Mouse (Mus musculus) hindbrain, embryonic 15.5 days (tissue): ENCODE results near the gene Acot5. TPM values are rescaled to one million over a fixed set of nuclear protein-coding genes. Genes with fewer than 3 reads are reported as not detected.
"Not testable (repeated sequence)": the region's sequence is repeated elsewhere in the genome, so short reads cannot be mapped to it uniquely, and the experiment has no call there.

Experiments used
- ATAC-seq: fragments of 200-750 bp; cut with Nextera tagmentation; 2 replicates; pipeline ENCODE4 v1.8.0; 2017; ENCODE audit warnings: low read depth, moderate number of reproducible peaks, moderate TSS enrichment; ENCODE audit not compliant: low FRiP score
- H3K27ac ChIP-seq: fragments of 300-500 bp; sonication (generic); replicated peaks from 2 replicates; pipeline ENCODE4 v1.5.1; 2015; ENCODE audit warnings: mild to moderate bottlenecking, inconsistent platforms
- H3K27me3 ChIP-seq: fragments of 300-500 bp; sonication (generic); 2 replicates; pipeline ENCODE4 v1.6.1; 2015; ENCODE audit warnings: control low read depth, inconsistent platforms
- H3K36me3 ChIP-seq: fragments of 300-500 bp; sonication (generic); 2 replicates; pipeline ENCODE4 v1.6.1; 2015; ENCODE audit warnings: control low read depth, inconsistent platforms
- H3K4me1 ChIP-seq: fragments of 300-500 bp; sonication (generic); replicated peaks from 2 replicates; pipeline ENCODE4 v1.6.1; 2015; ENCODE audit warnings: control low read depth, inconsistent platforms
- H3K4me2 ChIP-seq: fragments of 300-500 bp; sonication (generic); 2 replicates; pipeline ENCODE4 v1.6.1; 2015; ENCODE audit warnings: moderate library complexity, mild to moderate bottlenecking, inconsistent platforms
- H3K4me3 ChIP-seq: fragments of 300-500 bp; sonication (generic); 2 replicates; pipeline ENCODE4 v1.5.1; 2015; ENCODE audit warnings: mild to moderate bottlenecking, inconsistent platforms
- H3K9ac ChIP-seq: fragments of 300-500 bp; sonication (generic); 2 replicates; pipeline ENCODE4 v1.6.1; 2015; ENCODE audit warnings: inconsistent platforms
- H3K9me3 ChIP-seq: fragments of 300-500 bp; sonication (generic); 2 replicates; pipeline ENCODE4 v1.6.1; 2016; ENCODE audit warnings: control low read depth, inconsistent platforms
- WGBS: fragments of 180-500 bp; shearing (Covaris S2); methylation state at CpG from one replicate; pipeline ENCODE4 v1.1.7; 2015; 5-methylcytosine and 5-hydroxymethylcytosine counted together
- polyA plus RNA-seq: library from polyadenylated mRNA; unstranded; fragments of >200 nt; fragmentation: Nextera tagmentation; extraction: Ambion mirVana; gene quantifications from 2 replicates; pipeline ENCODE4 v1.2.1, GENCODE M21; 2015

The Acot5 gene
- polyA plus RNA-seq, 1 experiment from 2014 or later, result 0.44 TPM

DNA sequence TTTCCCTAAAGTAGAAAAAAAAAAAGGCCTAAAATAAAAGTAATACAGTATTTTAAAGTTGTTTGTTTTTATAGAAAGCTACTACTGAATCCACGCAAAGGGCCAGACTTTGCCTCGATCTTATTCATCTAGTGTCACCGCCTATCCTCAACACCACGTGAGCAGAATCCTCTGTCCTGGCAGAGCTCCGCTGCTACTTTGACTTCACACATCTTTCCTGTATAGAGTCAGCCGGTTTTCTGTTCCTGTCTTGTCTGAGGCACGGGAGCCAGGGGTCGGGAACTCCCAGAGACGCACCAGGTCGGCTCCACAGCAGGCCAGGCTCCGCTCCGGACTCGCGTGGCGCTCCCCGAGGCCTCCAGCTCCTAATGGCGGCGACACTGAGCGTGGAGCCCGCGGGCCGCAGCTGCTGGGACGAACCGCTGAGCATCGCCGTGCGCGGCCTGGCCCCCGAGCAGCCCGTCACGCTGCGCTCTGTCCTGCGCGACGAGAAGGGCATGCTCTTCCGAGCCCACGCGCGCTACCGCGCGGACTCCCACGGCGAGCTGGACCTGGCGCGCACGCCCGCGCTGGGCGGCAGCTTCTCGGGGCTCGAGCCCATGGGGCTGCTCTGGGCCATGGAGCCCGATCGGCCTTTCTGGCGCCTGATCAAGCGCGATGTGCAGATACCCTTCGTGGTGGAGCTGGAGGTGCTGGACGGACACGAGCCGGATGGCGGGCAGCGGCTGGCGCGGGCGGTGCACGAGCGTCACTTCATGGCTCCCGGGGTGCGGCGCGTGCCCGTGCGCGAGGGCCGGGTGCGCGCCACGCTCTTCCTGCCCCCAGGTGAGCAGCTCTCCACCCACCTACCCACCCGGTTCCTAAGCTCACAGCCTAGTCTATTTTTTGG lies 31.7 kb downstream of the Acot5 start, which contains the start of gene Acot6:
Acot6 (plus strand) TSS at position 51 of the 889 bp plus-strand sequence.
- not testable (repeated sequence) for H3K4me1 ChIP-seq, H3K9me3 ChIP-seq, H3K36me3 ChIP-seq, H3K27me3 ChIP-seq
- Histone ChIP-seq H3K27ac (peak within 1 kb of the TSS; percentile 72), H3K4me2 (peak within 1 kb of the TSS; percentile 60), H3K9ac (peak within 1 kb of the TSS; percentile 48), H3K4me3 (peak within 1 kb of the TSS; percentile 60)
- under 1% methylated on average over 74 of the region's 80 CpGs for WGBS
- peak; percentile 86 for ATAC-seq

DNA sequence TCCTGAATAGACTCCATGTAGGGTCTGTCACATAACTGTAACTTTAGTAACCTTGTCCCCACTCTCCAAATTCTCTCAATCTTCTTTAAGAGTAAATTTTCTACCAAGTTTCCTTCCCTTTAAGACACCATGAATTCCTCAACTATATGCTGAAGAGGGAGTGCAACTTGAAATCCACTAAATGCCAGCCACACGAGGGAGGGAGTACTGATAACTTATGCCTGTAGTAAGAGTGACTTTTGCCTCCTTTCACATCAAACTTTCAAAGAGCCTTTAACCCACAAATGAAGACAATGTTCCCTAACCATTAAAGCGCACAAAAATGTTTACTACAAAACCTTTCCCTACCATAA lies 32.3 kb downstream of the Acot5 start:
- H3K9ac ChIP-seq, result no peak overlapping the region
- ATAC-seq, result 0 out of 2 replicates have a peak, but pooled peaks have one; percentile 8
- 45% methylated on average over 2 of the region's 2 CpGs for WGBS

DNA sequence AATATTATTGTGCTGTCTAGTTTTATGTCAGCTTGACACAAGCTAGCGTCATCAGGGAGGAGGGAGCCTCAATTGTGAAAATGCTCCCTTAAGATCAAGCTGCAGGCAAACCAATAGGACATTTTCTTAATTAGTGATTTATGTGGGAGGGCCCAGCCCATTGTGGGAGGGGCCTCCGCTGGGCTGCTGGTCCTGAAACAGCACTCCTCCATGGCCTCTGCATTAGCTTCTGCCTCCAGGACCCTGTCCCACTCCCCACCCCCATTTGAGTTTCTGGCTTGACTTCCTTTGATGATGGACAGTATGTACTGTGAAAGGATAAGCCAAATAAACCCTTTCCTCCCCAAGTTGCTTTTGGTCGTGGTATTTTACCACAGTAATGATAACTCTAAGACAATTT lies 37.9 kb downstream of the Acot5 start:
- Histone ChIP-seq H3K9me3 (no peaks in the 10 kb centered on the region), H3K9ac (no peak overlapping the region), H3K36me3 (no peaks in the 10 kb centered on the region), H3K27me3 (no peaks in the 10 kb centered on the region), H3K4me2 (no peak overlapping the region), H3K4me3 (no peak overlapping the region), H3K4me1 (no peaks in the 10 kb centered on the region), H3K27ac (no peak overlapping the region)
- 87% methylated on average over 3 of the region's 3 CpGs for WGBS
- ATAC-seq, result no peak

More for the DNA sequence above, 32.3 kb downstream of the Acot5 start:
- H3K36me3 ChIP-seq, result no peaks in the 10 kb centered on the region
- H3K4me1 ChIP-seq, result peaks cover 5% of the 10 kb centered on the region
- H3K27me3 ChIP-seq, result no peaks in the 10 kb centered on the region
- H3K27ac ChIP-seq, result 0 out of 2 replicates have a peak overlapping the region, but pooled peaks have one; percentile 72
- peak overlapping the region; percentile 60 for H3K4me2 ChIP-seq
- H3K9me3 ChIP-seq, result no peaks in the 10 kb centered on the region
- H3K4me3 ChIP-seq, result peak overlapping the region; percentile 60

DNA sequence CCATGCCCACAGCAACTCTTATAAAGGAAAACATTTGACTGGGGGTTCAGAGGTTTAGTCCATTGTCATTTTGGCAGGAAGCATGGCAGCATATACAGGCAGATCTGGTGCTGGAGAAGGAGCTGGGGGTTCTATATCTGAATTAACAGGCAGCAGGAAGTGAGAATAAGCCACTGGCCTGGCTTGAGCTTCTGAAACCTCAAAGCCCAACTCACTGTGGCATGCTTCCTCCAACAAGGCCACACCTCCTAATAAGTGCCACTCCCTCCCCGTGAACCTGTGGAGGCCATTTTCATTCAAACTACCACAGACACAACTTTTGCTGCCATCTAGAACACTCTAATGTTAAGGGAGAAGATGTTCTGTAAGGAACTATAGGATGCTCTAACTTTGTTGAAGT lies 38.6 kb downstream of the Acot5 start:
- H3K9me3 ChIP-seq, result no peaks in the 10 kb centered on the region
- H3K4me3 ChIP-seq, result no peak overlapping the region
- no peak overlapping the region for H3K4me2 ChIP-seq
- H3K36me3 ChIP-seq, result no peaks in the 10 kb centered on the region
- H3K9ac ChIP-seq, result no peak overlapping the region
- H3K27me3 ChIP-seq, result no peaks in the 10 kb centered on the region
- no peaks in the 10 kb centered on the region for H3K4me1 ChIP-seq
- H3K27ac ChIP-seq, result no peak overlapping the region
- ATAC-seq, result no peak
- WGBS, result 80% methylated on average over 1 of the region's 1 CpGs

DNA sequence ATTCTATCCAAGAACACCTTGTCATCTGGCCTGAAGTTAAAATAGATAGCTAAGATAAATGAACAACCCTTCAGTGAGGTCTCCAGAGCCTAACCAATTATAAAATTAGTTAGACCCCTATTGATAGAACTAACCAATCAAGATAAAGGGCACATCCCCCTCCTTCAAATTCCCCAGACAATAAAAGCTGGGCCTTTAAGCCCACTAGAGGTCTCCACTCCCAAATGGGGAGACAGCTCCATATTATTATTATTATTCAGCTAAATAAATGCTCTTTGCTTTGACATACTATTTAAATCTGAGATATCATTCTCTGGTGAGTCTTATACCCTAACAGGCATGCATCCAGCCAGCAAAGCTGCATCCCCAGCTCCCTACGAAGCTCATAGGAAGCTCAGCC lies 40.8 kb downstream of the Acot5 start:
- no peaks in the 10 kb centered on the region for H3K27me3 ChIP-seq
- H3K9ac ChIP-seq, result no peak overlapping the region
- H3K4me1 ChIP-seq, result peaks cover 4% of the 10 kb centered on the region
- H3K9me3 ChIP-seq, result no peaks in the 10 kb centered on the region
- H3K4me3 ChIP-seq, result no peak overlapping the region
- no peak for ATAC-seq
- 62% methylated on average over 1 of the region's 1 CpGs for WGBS
- H3K4me2 ChIP-seq, result no peak overlapping the region
- H3K27ac ChIP-seq, result no peak overlapping the region
- no peaks in the 10 kb centered on the region for H3K36me3 ChIP-seq

DNA sequence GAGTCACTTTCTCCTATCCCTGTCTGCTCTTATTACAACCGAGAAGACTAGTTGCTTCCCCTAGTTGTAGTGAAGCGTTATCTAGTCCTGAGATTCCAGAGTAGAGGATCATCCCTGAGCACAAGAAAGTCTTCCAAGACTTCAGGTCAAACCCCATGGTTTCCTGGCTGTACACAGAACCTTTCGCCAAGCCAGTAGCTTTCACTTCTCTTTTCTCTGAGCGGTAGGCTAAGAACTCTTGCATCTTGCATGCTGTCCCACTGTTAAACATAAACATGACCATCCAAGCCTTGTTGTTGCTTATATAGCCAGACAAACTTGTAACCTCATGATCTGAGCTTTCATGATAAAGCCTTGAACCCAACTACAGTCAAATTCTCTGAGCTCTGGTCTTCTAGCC lies 41.7 kb downstream of the Acot5 start:
- Histone ChIP-seq H3K9ac (no peak overlapping the region), H3K36me3 (no peaks in the 10 kb centered on the region), H3K4me3 (no peak overlapping the region), H3K4me1 (peaks cover 12% of the 10 kb centered on the region), H3K27ac (no peak overlapping the region), H3K9me3 (no peaks in the 10 kb centered on the region), H3K27me3 (no peaks in the 10 kb centered on the region), H3K4me2 (no peak overlapping the region)
- ATAC-seq, result no peak
- WGBS, result 98% methylated on average over 4 of the region's 4 CpGs

DNA sequence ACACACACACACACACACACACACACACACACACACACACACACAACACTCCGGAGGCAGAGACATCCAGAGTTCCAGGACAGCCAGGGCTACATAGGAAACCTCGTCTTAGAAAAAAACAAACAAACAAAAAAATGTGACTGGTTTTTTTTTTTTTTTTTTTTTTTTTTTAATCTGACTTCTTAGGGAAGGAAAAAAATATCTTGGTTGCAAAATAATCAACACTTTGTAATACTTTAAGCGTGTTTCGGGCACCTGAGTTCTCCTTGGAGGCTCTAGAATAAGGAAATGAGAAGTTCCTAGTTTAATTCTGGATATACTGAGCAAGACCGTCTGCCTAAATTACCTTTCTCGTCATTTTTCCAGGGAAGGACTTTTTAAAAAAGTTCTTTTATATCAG lies 44.6 kb downstream of the Acot5 start:
- no peak for ATAC-seq
- no peak overlapping the region for H3K9ac ChIP-seq

DNA sequence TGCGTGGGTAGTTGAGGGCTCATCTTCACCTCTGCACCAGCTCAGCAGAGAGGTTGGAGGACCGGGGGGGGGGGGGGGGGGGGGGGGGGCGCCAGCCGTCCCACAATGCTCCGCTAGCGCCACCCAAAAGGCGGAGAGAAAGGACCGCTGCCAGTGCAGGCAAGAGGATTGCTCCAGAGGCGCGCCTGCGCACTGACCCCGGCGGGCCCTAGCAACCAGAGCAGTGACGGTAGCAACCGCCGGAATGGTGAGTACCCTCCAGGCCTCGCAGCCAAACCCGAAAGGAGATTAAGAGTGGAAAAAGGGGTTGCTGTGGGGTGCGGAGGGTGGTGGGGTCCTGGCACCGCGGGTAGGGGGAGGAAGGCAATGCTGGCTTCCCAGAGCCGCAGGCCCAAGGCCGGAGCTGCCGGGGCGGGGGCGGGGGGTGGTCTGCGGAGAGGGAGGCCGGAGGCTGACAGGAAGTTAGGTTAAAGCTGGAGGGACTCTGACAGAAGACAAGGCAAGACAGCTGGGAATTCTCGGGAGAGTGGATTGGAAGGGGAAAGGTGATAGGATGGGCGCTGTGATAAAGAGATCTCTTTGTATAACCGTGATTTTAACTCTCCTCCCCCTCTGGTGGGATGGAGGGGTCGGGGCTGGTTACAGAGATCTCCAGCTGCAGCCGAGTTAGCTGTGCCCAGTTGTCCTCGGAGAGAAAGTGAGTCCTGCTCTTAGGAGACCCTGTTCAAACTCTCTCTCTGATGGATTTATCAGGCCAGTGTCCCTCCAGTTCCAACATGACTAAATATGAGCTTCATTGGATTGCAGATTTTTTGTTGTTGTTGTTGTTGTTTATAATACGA lies 45.2 kb downstream of the Acot5 start, which contains the start of gene Dnal1:
Dnal1 (plus strand) TSS at position 214 of the 842 bp plus-strand sequence.
- Histone ChIP-seq H3K4me2 (peak within 1 kb of the TSS; percentile 74), H3K4me3 (peak within 1 kb of the TSS; percentile 67), H3K9ac (peak within 1 kb of the TSS; percentile 63), H3K9me3 (no peaks in the 10 kb centered on the region), H3K27me3 (no peaks in the 10 kb centered on the region), H3K36me3 (no peaks in the 10 kb centered on the region), H3K27ac (peak within 1 kb of the TSS; percentile 70), H3K4me1 (peaks cover 14% of the 10 kb centered on the region)
- ATAC-seq, result peak; percentile 98
- 3% methylated on average over 33 of the region's 35 CpGs for WGBS

More for the DNA sequence above, 44.6 kb downstream of the Acot5 start:
- WGBS, result 46% methylated on average over 6 of the region's 6 CpGs
- H3K9me3 ChIP-seq, result no peaks in the 10 kb centered on the region
- no peak overlapping the region for H3K27ac ChIP-seq
- H3K36me3 ChIP-seq, result no peaks in the 10 kb centered on the region
- H3K4me1 ChIP-seq, result peaks cover 14% of the 10 kb centered on the region
- H3K27me3 ChIP-seq, result no peaks in the 10 kb centered on the region
- H3K4me2 ChIP-seq, result peak overlapping the region; percentile 74
- peak overlapping the region; percentile 67 for H3K4me3 ChIP-seq

DNA sequence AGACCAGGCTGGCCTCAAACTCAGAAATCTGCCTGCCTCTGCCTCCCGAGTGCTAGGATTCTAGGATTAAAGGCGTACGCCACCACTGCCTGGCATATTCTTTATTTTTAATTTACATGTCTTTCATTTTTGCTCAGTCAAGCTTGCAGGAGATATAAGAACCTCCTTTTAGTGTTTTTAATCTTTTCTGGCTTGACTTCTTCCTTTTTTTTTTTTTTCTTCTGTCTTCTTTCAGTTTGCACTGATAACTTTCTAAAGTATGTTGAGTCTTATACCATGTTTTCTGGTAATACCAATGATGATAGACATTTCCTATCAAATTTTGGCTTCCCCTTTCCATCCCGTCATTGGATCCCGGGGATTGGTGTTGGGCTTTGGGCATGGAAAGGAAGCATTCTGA lies 50.5 kb downstream of the Acot5 start:
- 95% methylated on average over 5 of the region's 5 CpGs for WGBS
- H3K4me3 ChIP-seq, result no peak overlapping the region
- H3K9me3 ChIP-seq, result no peaks in the 10 kb centered on the region
- no peak overlapping the region for H3K27ac ChIP-seq
- no peak for ATAC-seq
- no peak overlapping the region for H3K4me2 ChIP-seq
- no peaks in the 10 kb centered on the region for H3K36me3 ChIP-seq
- peaks cover 14% of the 10 kb centered on the region for H3K4me1 ChIP-seq
- no peaks in the 10 kb centered on the region for H3K27me3 ChIP-seq
- H3K9ac ChIP-seq, result no peak overlapping the region

Other genes starting within 250 kb of the Acot5 start
- 15.3 and 17.4 TPM in 2 replicates for gene Numb, start 147.4 kb upstream of the Acot5 start, polyA plus RNA-seq
- 11.5 and 11.9 TPM in 2 replicates for gene Riox1, start 118.7 kb upstream of the Acot5 start, polyA plus RNA-seq
- not detected in 2 replicates for gene Heatr4, start 84.5 kb upstream of the Acot5 start, polyA plus RNA-seq
- 16.0 and 16.9 TPM in 2 replicates for gene Acot2, start 81.5 kb upstream of the Acot5 start, polyA plus RNA-seq
- gene Acot1, start 59.8 kb upstream of the Acot5 start, polyA plus RNA-seq, result 91.0 and 98.0 TPM in 2 replicates
- 0.32 and 0.58 TPM in 2 replicates for gene Acot4, start 30.9 kb upstream of the Acot5 start, polyA plus RNA-seq
- gene Gm49366, start 30.4 kb upstream of the Acot5 start, polyA plus RNA-seq, result not detected in 2 replicates
- gene Acot3, start 17.2 kb upstream of the Acot5 start, polyA plus RNA-seq, result 1.3 and 1.4 TPM in 2 replicates
- 0.84 and 1.7 TPM in 2 replicates for gene Acot6, start 31.3 kb downstream of the Acot5 start, polyA plus RNA-seq
- 7.2 and 7.8 TPM in 2 replicates for gene Dnal1, start 45.0 kb downstream of the Acot5 start, polyA plus RNA-seq
- 4.0 and 4.5 TPM in 2 replicates for gene Pnma1, start 79.2 kb downstream of the Acot5 start, polyA plus RNA-seq
- gene Elmsan1, start 149.6 kb downstream of the Acot5 start, polyA plus RNA-seq, result 4.5 and 4.9 TPM in 2 replicates
- 13.6 and 16.2 TPM in 2 replicates for gene Ptgr2, start 215.9 kb downstream of the Acot5 start, polyA plus RNA-seq
- 63.3 and 66.8 TPM in 2 replicates for gene Zfp410, start 247.5 kb downstream of the Acot5 start, polyA plus RNA-seq